Mouse (Mus musculus) liver, adult 2 months (tissue): Measurements from ENCODE around the gene Zfp804a.

Experiments
- CTCF ChIP-seq: fragments of 200-500 bp; IDR thresholded peaks from 2 replicates; pipeline ENCODE4 v1.5.1; 2011; ENCODE audit warnings: low read depth, low read length, control low read depth
- POLR2A ChIP-seq: fragments of 200-500 bp; IDR thresholded peaks from 2 replicates; pipeline ENCODE4 v1.6.1; 2011; ENCODE audit warnings: low read length, control low read depth; ENCODE audit not compliant: insufficient read depth; ENCODE audit errors: extremely low read depth

GRCm38 (mm10) chr2:82210605-82211004 lies 157.6 kb downstream of the Zfp804a start:
- TF ChIP-seq CTCF (no peak), POLR2A (no peak)
